ENCODE assay signal across 13 mouse cellular contexts in the genomic region with DNA sequence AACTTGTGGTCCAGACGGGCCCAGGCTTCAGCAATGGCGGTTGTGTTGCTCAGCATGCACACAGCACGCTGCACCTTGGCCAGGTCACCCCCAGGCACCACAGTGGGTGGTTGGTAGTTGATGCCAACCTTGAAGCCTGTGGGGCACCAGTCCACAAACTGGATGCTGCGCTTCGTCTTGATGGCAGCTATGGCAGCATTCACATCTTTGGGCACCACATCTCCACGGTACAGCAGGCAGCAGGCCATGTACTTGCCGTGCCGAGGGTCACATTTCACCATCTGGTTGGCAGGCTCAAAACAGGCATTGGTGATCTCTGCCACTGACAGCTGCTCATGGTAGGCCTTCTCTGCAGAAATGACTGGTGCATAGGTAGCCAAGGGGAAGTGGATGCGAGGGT. TPM values are rescaled to one million over a fixed set of nuclear protein-coding genes. Genes with fewer than 3 reads are reported as not detected.
DNase-seq lines count a peak whose midpoint lies in the region; ATAC-seq and TF ChIP-seq lines count a peak whose summit lies in the region.
"Had no signal": no experiment of that assay in that cellular context is flagged by ENCODE, and none has a peak within 500 bp of the region (broad histone marks: within the 10 kb centered on the region; RNA-seq: fewer than 3 reads in every experiment).

No protein-coding gene starts in this region.

- no peak overlapping the region for H3K9ac ChIP-seq in kidney, embryonic 14.5 days (ENCODE audit: low read depth, low read length)
- H3K9ac ChIP-seq in liver, embryonic 15.5 days: peak overlapping the region; percentile 93
- H3K9ac ChIP-seq: limb, embryonic 12.5 days had no signal

- no peaks in the 10 kb centered on the region for H3K9me3 ChIP-seq in kidney, embryonic 14.5 days (ENCODE audit: control insufficient read depth, low read length)
- H3K9me3 ChIP-seq in G1E (replicated peaks): no peaks in the 10 kb centered on the region
- no peaks in the 10 kb centered on the region for H3K9me3 ChIP-seq in liver, embryonic 15.5 days (replicated peaks)
- H3K9me3 ChIP-seq in hindbrain, embryonic 10.5 days: no peaks in the 10 kb centered on the region
- H3K9me3 ChIP-seq: limb, embryonic 12.5 days had no signal

- ATAC-seq in kidney, embryonic 14.5 days (ENCODE audit: low FRiP score, low TSS enrichment): no peak
- ATAC-seq in G1E (ENCODE audit: extremely low read depth, insufficient number of reproducible peaks, low FRiP score, poor library complexity, severe bottlenecking): no peak
- ATAC-seq in liver, embryonic 15.5 days (ENCODE audit: insufficient read depth): no peak
- ATAC-seq in frontal cortex, adult (ENCODE audit: low TSS enrichment): no peak

- H3K4me1 ChIP-seq in kidney, embryonic 14.5 days (ENCODE audit: control insufficient read depth, insufficient read depth, low read length): peaks cover 22% of the 10 kb centered on the region
- H3K4me1 ChIP-seq in G1E (ENCODE audit: insufficient read depth, low read depth, low read length): peaks cover 86% of the 10 kb centered on the region
- H3K4me1 ChIP-seq in liver, embryonic 15.5 days (replicated peaks): peaks cover 78% of the 10 kb centered on the region
- peaks cover 42% of the 10 kb centered on the region for H3K4me1 ChIP-seq in hindbrain, embryonic 10.5 days (replicated peaks)

- peaks cover 28% of the 10 kb centered on the region for H3K27me3 ChIP-seq in kidney, embryonic 14.5 days (ENCODE audit: control insufficient read depth, insufficient read depth, low read length)
- peaks cover 6% of the 10 kb centered on the region; the same call in 1 of the 2 replicates for H3K27me3 ChIP-seq in G1E (ENCODE audit: insufficient read depth, low read length)
- peaks cover 16% of the 10 kb centered on the region for H3K27me3 ChIP-seq in liver, embryonic 15.5 days
- H3K27me3 ChIP-seq in hindbrain, embryonic 10.5 days (ENCODE audit: insufficient read depth, poor library complexity, severe bottlenecking): peaks cover 55% of the 10 kb centered on the region

- H3K27ac ChIP-seq in kidney, embryonic 14.5 days (ENCODE audit: low read depth, low read length): no peak overlapping the region
- H3K27ac ChIP-seq in liver, embryonic 15.5 days (replicated peaks): peak overlapping the region; percentile 95
- no peak overlapping the region for H3K27ac ChIP-seq in hindbrain, embryonic 10.5 days
- H3K27ac ChIP-seq: limb, embryonic 12.5 days had no signal

- H3K4me3 ChIP-seq in kidney, embryonic 14.5 days (ENCODE audit: low read length): no peak overlapping the region
- peak overlapping the region; percentile 59; the same call in 1 of the 2 replicates for H3K4me3 ChIP-seq in G1E (ENCODE audit: low read depth, low read length)
- H3K4me3 ChIP-seq in liver, embryonic 15.5 days (replicated peaks): peak overlapping the region; percentile 80
- no peak overlapping the region for H3K4me3 ChIP-seq in hindbrain, embryonic 10.5 days
- H3K4me3 ChIP-seq: limb, embryonic 12.5 days had no signal

- DNase-seq in kidney, adult 11 months: peak; percentile 41
- DNase-seq in G1E (ENCODE audit: low spot score): no peak
- DNase-seq in cerebellum, postnatal 25 days: peak; percentile 28 to 37
- no peak for DNase-seq in hindbrain, embryonic 10.5 days (ENCODE audit: low spot score)
- DNase-seq: lung, postnatal 4 days; thymus, adult 18-20 months had no signal

- WGBS in kidney, embryonic 14.5 days: 96% methylated on average over 9 of the region's 9 CpGs
- WGBS in liver, embryonic 15.5 days (ENCODE audit: insufficient replicate concordance): 85% methylated on average over 9 of the region's 9 CpGs
- WGBS in hindbrain, embryonic 10.5 days: 94% methylated on average over 9 of the region's 9 CpGs

- no peak overlapping the region for H3K4me2 ChIP-seq in kidney, embryonic 14.5 days (replicated peaks; ENCODE audit: low read depth, low read length)
- H3K4me2 ChIP-seq in liver, embryonic 15.5 days: peak overlapping the region; percentile 99
- H3K4me2 ChIP-seq: limb, embryonic 12.5 days had no signal

- TF ChIP-seq CTCF in G1E (IDR thresholded peaks at IDR 0.05; ENCODE audit: low read depth, low read length): no peak

- H3K36me3 ChIP-seq in kidney, embryonic 14.5 days (ENCODE audit: control insufficient read depth, insufficient read depth, low read length): peaks cover 34% of the 10 kb centered on the region
- peaks cover 70% of the 10 kb centered on the region for H3K36me3 ChIP-seq in G1E (replicated peaks)
- peaks cover 56% of the 10 kb centered on the region for H3K36me3 ChIP-seq in liver, embryonic 15.5 days (replicated peaks)
- H3K36me3 ChIP-seq in hindbrain, embryonic 10.5 days: peaks cover 47% of the 10 kb centered on the region

RNA-seq across cellular contexts. Expression of gene Tuba4a, which starts 3.9 kb away (rescaled TPM):
- 31.6 and 32.1 TPM in 2 replicates for polyA plus RNA-seq in kidney, embryonic 14.5 days (2014; fragmentation: Nextera tagmentation; extraction: Ambion mirVana)
- total RNA-seq in G1E (2014; fragmentation: Nextera tagmentation) (201 and 287 TPM in 2 replicates), G1E (2017) (156 and 175 TPM in 2 replicates)
- 38.6 and 61.0 TPM in 2 replicates for polyA plus RNA-seq in G1E (2012)
- 372 and 392 TPM in 2 replicates for polyA plus RNA-seq in liver, embryonic 15.5 days (2015; fragmentation: Nextera tagmentation; extraction: Ambion mirVana)
- polyA plus RNA-seq in hindbrain, embryonic 10.5 days (2016; fragmentation: Nextera tagmentation; extraction: Ambion mirVana): 10.8 and 19.4 TPM in 2 replicates

RNA-seq across cellular contexts. Expression of gene Stk16, which starts 5.1 kb away (rescaled TPM):
- polyA plus RNA-seq in kidney, embryonic 14.5 days (2014; fragmentation: Nextera tagmentation; extraction: Ambion mirVana): 125 and 129 TPM in 2 replicates
- total RNA-seq in G1E (2014; fragmentation: Nextera tagmentation): 59.4 and 78.2 TPM in 2 replicates
- 70.7 and 72.6 TPM in 2 replicates for total RNA-seq in G1E (2017)
- polyA plus RNA-seq in G1E (2012): 114 and 133 TPM in 2 replicates
- polyA plus RNA-seq in liver, embryonic 15.5 days (2015; fragmentation: Nextera tagmentation; extraction: Ambion mirVana): 80.2 and 84.8 TPM in 2 replicates
- 143 and 153 TPM in 2 replicates for polyA plus RNA-seq in hindbrain, embryonic 10.5 days (2016; fragmentation: Nextera tagmentation; extraction: Ambion mirVana)

RNA-seq across cellular contexts. Expression of gene Glb1l, which starts 5.2 kb away (rescaled TPM):
- 18.1 and 34.4 TPM in 2 replicates for polyA plus RNA-seq in kidney, embryonic 14.5 days (2014; fragmentation: Nextera tagmentation; extraction: Ambion mirVana)
- total RNA-seq in G1E (2014; fragmentation: Nextera tagmentation) (10.1 and 19.2 TPM in 2 replicates), G1E (2017) (11.0 and 12.5 TPM in 2 replicates)
- polyA plus RNA-seq in G1E (2012): 0.29 and 0.83 TPM in 2 replicates
- 3.2 and 4.5 TPM in 2 replicates for polyA plus RNA-seq in liver, embryonic 15.5 days (2015; fragmentation: Nextera tagmentation; extraction: Ambion mirVana)
- 14.5 and 19.9 TPM in 2 replicates for polyA plus RNA-seq in hindbrain, embryonic 10.5 days (2016; fragmentation: Nextera tagmentation; extraction: Ambion mirVana)

RNA-seq across cellular contexts. Expression of gene A630095N17Rik, which starts 16.1 kb away (rescaled TPM):
- not detected in 2 replicates for polyA plus RNA-seq in kidney, embryonic 14.5 days (2014; fragmentation: Nextera tagmentation; extraction: Ambion mirVana)
- total RNA-seq in G1E (2014; fragmentation: Nextera tagmentation) (not detected in 2 replicates), G1E (2017) (not detected in 2 replicates)
- polyA plus RNA-seq in G1E (2012): not detected in 2 replicates
- polyA plus RNA-seq in liver, embryonic 15.5 days (2015; fragmentation: Nextera tagmentation; extraction: Ambion mirVana): not detected in 2 replicates
- polyA plus RNA-seq in hindbrain, embryonic 10.5 days (2016; fragmentation: Nextera tagmentation; extraction: Ambion mirVana): not detected in 2 replicates
- total RNA-seq: layer of hippocampus, adult 8-10 months had no signal
- polyA plus RNA-seq: cortical plate, adult 2 months; heart, postnatal 0 days; limb, embryonic 12.5 days had no signal

RNA-seq across cellular contexts. Expression of gene Dnajb2, which starts 20.4 kb away (rescaled TPM):
- polyA plus RNA-seq in kidney, embryonic 14.5 days (2014; fragmentation: Nextera tagmentation; extraction: Ambion mirVana): 13.2 and 14.4 TPM in 2 replicates
- total RNA-seq in G1E (2014; fragmentation: Nextera tagmentation) (15.4 and 63.3 TPM in 2 replicates), G1E (2017) (13.9 and 15.6 TPM in 2 replicates)
- 9.1 and 11.1 TPM in 2 replicates for polyA plus RNA-seq in G1E (2012)
- 28.9 and 32.4 TPM in 2 replicates for polyA plus RNA-seq in liver, embryonic 15.5 days (2015; fragmentation: Nextera tagmentation; extraction: Ambion mirVana)
- 28.9 and 37.5 TPM in 2 replicates for polyA plus RNA-seq in hindbrain, embryonic 10.5 days (2016; fragmentation: Nextera tagmentation; extraction: Ambion mirVana)

Comparison
In these comparisons a context has a peak if more than half of its experiments do, and no peak if none do; other contexts are left out.
1. DNase-seq: peak in kidney, adult 11 months (single experiment) and cerebellum, postnatal 25 days (2 of 2); none in G1E (single experiment) and hindbrain, embryonic 10.5 days (single experiment).
2. H3K4me3 ChIP-seq: peak in G1E (single experiment) and liver, embryonic 15.5 days (single experiment); none in kidney, embryonic 14.5 days (single experiment) and hindbrain, embryonic 10.5 days (single experiment).